Mouse (Mus musculus) MEL (cell line): Measurements from ENCODE around the gene Pde7b.

ENCODE experiments used
- CTCF ChIP-seq, 3 experiments: IDR thresholded peaks in 2 of 3; conservative IDR thresholded peaks in 1 of 3; 2 replicates each; pipeline ENCODE4 v1.5.1; 2011 to 2012; ENCODE audit warnings: low read length in 3 of 3, low read depth in 2 of 3, mild to moderate bottlenecking in 2 of 3, improper control_type of control experiment in 1 of 3, inconsistent platforms in 1 of 3, mixed read lengths in 1 of 3, moderate library complexity in 1 of 3; ENCODE audit not compliant: control insufficient read depth in 1 of 3, insufficient read depth in 1 of 3, poor library complexity in 1 of 3, severe bottlenecking in 1 of 3
- GATA1 ChIP-seq: IDR thresholded peaks from 2 replicates; pipeline ENCODE4 v1.6.1; 2011; ENCODE audit warnings: low read depth, low read length, improper control_type of control experiment
- MXI1 ChIP-seq: IDR thresholded peaks from 2 replicates; pipeline ENCODE4 v1.6.1; 2011; ENCODE audit warnings: mild to moderate bottlenecking, low read depth, low read length, improper control_type of control experiment
- POLR2A ChIP-seq, 2 experiments: IDR thresholded peaks; 2 replicates each; pipeline ENCODE4 v1.6.1; 2011 to 2012; ENCODE audit warnings: low read length in 2 of 2, mild to moderate bottlenecking in 2 of 2, control low read depth in 1 of 2, improper control_type of control experiment in 1 of 2, low read depth in 1 of 2, moderate library complexity in 1 of 2; ENCODE audit not compliant: control insufficient read depth in 1 of 2, insufficient read depth in 1 of 2, poor library complexity in 1 of 2

DNA sequence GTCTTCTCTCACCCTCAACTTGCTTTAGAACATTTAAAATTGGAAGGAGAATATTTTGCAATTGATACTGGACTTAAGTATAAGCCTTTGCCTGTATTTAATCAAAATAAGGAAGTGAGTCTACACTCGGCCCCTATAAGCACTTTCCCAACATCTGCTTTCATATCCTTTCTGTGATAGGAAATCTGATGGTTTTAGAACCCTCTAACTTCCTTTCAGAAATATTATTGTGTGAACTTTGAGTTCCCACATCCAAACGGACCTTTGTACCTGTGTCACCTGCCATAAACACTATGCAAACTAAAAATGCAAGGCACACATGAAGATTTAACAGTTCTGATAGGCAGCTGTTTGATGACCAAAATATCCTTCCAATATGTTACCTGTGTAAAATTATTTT lies 58.2 kb downstream of the Pde7b start:
- TF ChIP-seq POLR2A (IDR thresholded peaks at IDR 0.05; ENCODE audit: control insufficient read depth in 1 of 2, insufficient read depth in 1 of 2, low read depth in 1 of 2, low read length in 2 of 2, poor library complexity in 1 of 2) (no peak), MXI1 (no peak), GATA1 (no peak), CTCF (IDR thresholded peaks at IDR 0.05 in 2 of 3, conservative IDR thresholded peaks at IDR 0.05 in 1 of 3; ENCODE audit: control insufficient read depth in 1 of 3, insufficient read depth in 1 of 3, low read depth in 2 of 3, low read length in 3 of 3, poor library complexity in 1 of 3, severe bottlenecking in 1 of 3) (no peak)
